Mouse (Mus musculus) adrenal gland (tissue): ENCODE measurements around the gene Ap1b1.

Source experiments
- intact Hi-C: fragments of 180-260 bp; cut with DNase I; formaldehyde crosslinking; loops from one replicate; pipeline ENCODE4 v1.15.1; 2025
- long read RNA-seq, 2 experiments: library from polyadenylated mRNA; unstranded; transcript quantifications; one replicate each; pipeline ENCODE4 v2.0.0; 2020; ENCODE audit warnings: borderline replicate concordance in 1 of 2; ENCODE audit not compliant: insufficient replicate concordance in 1 of 2

Ap1b1 gene
- long read RNA-seq, experiment 1, full-length matches to known transcripts = 9 of 20 reads
- long read RNA-seq, experiment 1, partial matches to known transcripts = 9 of 20 reads
- long read RNA-seq, experiment 1, other reads (novel, unspliced or antisense) = 2 of 20 reads
- long read RNA-seq, experiment 2, full-length matches to known transcripts = 5 of 12 reads
- long read RNA-seq, experiment 2, partial matches to known transcripts = 7 of 12 reads
- long read RNA-seq, experiment 2, other reads (novel, unspliced or antisense) = 0 of 12 reads

DNA sequence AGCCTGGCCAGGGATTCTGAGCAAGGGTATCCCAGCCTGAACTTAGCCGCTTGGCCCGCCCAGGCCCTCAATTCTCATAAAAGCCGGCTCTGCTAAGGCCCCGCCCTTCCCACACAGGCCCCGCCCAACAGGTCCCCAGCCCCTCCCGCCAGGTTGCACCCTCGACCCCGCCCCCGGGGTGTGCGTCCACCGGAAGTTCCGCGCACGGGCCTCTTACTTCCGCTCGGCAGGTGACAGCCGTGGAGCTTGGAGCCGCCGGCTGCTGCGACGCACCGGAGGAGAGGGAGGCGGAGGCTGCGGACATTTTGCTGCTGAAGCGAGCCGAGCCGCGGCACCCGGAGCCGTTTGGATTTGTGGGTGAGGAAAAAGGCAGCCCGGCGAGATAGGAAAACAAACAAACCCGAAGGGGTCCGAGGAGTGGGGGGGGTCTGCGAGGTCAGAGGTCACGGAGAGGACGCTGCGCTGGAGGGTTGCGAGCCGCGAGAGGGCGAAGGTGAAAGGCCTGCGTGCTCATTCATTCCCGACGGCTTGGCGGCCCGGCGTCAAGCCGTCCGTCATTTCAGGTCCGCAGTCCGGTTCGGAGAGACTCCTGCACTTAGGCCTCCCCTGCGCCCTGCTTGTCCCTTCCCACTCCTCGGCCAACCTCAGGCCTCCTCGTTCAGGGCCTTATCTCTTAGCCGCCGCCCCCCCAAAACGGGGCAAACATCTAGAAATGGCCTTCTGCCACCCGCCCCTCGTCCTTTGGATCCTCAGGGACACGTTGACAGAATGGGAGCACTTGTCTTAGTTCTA lies at the start of gene Ap1b1:
Ap1b1 (plus strand) TSS at position 130 of the 792 bp plus-strand sequence.
- intact Hi-C loops = no loop called here

DNA sequence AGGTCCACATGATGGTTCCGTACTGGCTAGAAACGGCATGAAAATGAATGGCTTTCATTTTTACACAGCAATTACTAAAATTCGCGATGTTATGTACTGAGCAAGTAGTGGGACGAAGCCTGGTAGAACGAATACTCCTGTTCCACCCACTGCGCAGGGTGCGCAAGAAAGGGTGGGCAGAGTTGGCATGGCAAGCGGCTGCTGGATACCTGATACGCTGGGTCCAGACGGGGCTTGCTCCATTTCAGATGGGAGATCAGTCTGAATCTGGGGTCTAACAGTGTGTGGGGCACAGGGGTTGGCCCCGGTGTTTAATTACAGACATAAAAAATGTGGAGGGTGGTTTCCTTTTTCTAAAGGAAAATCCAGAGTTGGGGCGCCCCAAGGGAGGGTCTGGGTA lies 40.1 kb upstream of the Ap1b1 start:
- intact Hi-C loops = no loop called here

DNA sequence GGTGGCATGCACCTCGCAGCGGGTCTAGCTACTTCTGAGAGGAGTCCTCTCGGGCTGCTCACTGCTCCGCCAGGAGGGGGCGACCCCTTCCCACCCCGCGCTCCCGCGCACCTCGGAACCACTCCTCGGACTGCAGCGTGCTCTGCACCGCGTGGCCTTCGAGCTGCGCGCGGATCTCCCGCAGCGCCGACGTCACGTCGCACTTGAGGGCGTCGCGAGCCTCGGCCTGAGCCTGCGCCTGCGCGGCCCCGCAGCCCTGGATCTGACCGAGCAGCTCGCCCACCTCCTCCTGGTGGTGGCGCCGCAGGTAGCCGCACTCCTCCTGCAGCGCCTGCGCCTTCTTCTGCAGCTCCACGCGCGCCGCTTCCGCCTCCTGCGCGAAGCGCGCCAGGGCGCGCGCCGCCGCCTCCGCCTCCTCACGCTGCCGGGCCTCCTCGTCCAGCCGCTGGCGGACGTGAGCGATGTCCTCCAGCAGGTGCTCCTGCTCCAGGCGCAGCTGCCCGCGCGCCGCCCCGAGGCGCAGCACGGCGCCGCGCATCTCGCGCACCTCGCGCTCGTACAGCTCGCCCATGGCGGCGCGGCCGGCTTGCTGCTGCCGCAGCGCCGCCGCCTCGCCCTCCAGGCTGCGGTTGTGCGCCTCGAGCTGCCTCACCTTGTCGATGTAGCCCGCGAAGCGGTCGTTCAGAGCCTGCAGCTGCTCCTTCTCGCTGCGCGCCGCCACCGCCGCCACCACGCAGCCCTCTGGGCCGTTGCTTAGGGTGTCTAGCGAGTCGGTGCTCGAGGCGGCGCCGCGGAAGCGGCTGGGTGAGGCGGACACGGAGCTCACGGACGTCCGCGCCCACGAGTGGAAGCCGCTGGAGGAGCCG lies 39.4 kb upstream of the Ap1b1 start:
- intact Hi-C loops = no loop called here

DNA sequence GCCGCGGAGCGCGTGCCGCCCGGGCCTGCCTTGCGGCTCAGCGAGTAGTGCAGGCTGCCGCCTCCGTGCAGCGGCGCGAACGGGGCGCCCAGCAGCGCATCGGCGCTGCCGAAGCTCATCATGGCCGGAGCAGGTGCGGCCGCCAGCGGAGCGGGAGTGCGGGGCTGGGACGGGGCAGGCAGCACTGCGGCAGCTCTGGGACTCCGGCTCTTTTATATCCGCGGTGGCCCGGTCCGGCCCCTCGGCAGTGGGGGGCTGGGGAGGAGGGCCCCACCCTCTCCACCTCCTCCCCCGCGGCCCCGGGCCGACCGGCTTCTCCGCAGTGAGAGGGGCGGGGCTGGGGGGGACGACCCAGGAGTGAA lies 38.8 kb upstream of the Ap1b1 start, which contains the start of gene Nefh:
Nefh (minus strand) TSS at position 252 of the 362 bp plus-strand sequence.
- intact Hi-C loops = no loop called here

DNA sequence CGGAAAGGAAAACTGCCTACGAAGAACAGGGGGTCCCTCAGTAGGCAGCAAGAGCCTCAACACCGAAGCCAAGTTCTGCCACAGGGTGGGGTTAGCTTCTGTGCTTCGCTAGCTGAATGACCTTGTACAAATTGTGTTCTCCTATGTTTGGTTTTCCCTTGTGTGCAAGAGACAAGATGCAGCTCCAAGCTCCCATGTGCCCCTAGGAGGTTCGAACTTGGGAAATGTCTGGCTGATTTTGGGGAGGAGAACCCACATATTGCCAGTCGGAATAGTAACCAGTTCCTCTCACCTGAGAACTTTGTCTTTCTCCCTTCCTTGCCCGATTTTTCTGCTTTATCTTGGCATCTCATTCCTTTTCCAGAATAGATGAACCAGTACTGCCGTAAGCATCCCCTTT lies 37.8 kb upstream of the Ap1b1 start:
- intact Hi-C loops = no loop called here

DNA sequence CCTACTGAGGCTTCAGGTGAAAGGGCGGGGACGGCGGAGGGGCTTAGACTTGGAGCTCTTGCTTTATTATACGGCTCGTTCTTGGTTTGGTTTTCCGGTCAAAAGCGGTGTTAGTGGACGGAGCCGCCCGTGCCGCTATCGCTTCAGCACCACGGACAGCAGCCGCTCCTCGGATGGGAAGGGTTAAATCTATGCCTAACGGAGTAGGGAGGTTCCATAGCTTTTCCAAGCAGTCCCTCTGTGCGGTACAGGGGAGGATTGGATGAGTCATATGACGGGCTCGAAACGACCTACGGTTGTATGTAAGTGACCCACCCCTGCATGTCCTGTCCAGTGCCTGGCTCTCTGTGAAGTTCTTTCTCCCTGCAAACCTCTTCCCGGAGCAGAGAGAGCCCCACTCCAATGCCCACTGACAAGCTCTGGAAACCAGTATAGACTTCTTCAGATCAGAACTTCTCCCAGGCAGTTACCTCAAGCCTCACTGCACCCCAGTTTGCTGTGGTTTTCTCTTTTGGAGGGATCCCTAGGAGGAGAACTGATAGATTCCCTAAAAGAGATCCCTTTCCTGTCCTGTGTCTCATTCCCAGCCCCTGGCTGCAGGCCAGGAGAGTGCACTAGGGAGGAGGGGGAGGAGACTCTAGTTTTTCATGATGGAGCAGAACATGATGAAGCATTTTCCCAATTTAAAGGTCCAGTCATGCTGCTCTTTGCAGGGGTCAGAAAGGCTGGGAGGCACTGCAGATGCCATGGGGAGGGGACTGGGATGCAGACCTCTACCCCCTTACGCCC lies 37.2 kb upstream of the Ap1b1 start:
- intact Hi-C loops = no loop called here

DNA sequence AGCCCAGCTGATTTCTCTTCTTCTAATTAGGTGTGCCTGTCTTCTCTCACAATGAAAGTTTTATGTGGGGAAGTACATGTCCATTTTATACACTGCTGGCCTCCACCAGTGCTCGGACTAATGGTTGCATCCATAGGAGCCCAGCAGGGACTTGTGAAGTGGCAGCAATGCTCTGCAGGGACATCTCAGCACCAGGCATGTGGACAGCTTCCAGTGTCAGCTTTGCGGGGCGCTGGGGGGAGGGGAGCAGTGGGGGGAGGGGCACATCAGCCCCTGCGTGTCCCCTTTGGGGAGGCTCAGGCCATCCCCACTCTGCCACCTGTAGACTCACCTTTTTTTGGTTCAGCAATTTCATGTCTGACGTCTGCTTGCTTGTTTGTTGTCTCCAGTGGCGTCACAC lies 33.2 kb upstream of the Ap1b1 start:
- intact Hi-C loops = no loop called here

DNA sequence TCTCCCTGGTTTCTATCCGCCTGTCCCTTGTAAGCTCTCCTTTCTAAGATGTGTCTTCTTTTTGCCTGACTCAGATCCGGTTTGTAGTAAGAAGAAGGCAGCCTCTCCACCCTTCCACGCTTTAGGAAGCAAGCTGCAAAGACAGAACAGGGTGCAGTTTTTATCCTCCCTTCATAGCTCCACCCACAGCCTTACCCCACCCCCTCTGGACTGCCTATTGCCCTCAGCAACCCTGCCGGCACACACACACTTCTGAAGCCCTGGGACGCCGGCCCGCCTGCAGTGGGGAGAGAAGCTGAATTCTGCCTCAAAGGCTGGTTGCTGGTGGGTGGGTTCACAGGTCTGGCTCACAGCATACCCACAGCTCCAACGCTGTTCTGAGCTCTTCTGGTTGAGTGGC lies 32.7 kb upstream of the Ap1b1 start:
- intact Hi-C loops = no loop called here

DNA sequence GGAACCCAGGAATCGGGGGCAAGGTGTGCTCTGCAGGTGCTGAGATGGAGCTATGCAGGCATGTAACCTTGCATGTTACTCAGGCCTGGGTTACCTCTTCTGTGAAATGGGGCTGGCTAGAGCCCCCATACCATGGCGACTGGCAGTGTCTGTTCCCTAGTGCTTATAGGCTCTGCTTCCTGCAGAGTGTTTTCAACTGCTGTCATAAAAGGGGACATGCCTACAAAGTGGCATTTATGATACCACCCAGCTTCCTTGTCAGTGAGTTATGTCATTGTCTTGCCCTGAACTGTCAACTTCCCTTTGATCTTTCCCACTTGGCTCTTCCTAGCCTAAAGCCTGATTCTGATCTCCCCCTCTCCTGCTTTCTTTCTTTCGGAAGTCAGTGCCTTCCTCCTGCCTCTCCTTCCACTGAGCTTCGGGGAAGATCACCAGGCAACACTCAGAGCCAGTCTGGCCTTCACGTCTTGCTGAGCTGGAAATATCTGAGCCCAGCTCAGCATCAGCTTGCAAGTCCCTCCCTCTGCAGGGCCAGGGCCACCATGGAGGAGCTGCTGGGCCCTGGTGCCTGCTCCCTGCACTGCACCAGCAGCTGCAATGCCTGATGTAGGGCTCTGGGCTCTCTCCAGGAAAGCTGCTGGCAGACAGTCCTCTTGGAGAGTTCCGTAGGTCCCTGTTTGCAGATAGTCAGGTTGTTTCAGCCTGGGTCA lies 23.4 kb upstream of the Ap1b1 start:
- intact Hi-C loops = no loop called here

DNA sequence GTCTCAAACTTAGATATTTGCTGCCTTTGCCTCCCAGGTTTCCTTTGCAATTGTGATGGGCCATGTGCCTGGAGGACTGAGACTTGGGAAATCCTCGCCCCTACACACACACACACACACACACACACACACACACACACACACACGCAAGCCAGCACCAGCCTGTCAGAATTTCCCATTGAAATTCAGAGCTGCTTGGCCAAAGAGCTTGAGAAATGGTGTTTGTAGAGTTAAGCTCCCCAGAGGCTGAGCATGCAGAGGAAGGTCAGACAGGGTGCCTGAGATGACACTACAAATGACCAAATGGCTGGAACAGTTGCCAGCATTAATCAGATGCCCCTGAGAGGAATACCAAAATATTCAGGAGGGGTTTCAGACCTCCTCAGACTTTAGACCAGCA lies 20.3 kb upstream of the Ap1b1 start:
- intact Hi-C loops = no loop called here

DNA sequence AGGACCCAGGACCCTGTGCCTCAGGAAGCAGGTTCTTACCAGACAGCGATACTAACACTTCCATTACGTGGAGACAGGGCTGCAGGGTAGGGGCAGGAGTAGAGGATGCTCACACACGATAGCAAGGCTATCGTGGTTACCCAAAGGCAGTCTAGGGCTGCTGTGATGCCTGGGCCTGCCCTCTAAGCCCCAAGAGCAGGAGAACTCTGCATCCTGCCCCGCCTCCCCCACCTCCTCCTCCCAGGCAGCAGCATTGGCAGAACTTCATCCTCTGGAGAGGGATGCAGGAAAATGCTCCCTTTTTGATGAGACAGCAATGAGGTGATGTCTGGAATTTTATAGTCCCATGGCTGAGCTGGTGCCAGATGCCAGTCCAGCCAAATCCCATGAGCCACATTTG lies 19.7 kb upstream of the Ap1b1 start:
- intact Hi-C loops = no loop called here

DNA sequence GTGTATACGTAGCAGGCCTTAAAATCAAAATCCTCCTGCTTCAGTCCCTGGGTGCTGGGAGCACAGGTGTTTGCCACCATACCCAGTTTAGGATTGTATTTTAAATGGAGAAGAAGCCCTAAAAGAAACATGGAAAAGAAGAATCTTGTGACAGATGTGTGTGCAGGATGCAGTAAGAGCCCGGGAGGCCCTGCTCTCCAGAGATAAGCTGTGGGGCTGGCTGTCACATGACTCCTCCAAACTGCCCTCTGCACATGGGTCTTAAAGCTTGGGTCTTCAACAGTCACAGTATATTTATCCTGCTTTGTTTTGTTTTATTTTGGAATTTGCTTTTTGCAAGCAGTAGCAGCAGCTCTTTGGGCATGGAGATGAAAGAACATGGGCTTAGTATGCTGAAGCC lies 19.1 kb upstream of the Ap1b1 start:
- intact Hi-C loops = no loop called here

DNA sequence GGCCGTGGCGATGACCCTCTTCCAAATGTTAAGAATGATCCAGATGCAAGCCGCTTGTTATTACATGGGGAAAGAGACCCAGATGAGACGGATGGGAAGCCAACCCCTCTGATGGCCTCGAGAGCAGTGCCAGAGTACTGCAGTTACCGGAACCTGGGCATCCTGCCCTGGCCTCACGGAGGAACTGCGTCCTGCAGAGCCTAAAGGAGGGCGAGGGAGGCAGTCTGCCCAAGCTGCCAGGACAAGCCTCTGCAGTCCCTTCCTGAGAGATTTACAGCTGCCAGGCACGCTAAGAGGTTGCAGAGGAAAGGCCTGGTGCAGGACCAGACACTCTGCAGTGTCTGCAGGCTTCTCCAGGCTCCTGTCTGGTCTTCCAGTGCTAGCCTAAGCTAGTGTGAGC lies 18.2 kb upstream of the Ap1b1 start:
- intact Hi-C loops = no loop called here

DNA sequence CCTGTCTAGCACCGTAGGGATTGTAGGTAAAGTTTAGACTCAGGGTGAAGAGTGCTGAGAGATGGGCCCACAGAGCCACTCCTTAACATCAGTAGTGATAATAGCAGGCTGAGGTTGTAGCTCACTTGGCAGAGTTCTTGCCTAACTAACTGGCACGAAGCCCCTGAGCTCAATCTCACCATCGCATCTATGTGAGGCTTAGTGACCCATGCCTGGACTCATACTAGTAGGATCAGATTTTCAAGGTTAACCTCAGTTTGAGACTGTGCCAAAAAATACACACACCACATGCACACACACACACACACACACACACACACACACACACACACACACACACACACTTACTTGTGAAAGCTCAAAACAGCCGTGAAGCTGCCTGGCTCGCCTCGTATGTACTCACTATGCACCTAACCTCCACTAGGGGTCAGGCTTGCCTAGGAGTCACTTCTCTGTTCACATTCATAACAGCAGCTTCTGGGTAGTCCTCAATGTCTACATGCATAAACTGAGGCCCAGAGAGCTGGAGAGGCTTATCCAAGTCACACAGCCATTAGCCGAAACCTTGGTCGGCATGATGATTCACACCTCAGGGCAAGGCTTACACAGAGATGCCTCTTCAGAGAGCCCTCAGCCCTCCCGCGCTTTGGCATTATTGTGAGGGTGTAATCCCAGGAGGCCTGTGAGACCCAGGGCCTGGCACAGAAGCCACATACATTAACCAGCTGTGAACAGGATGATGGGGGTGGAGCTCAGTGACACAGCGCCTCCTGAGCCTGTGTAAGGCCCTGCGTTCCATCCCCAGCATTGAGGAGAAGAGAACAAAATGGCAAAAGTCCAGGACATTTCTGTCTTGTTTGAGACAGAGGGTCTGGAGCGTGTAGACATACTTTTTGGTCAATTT lies 13.4 kb upstream of the Ap1b1 start:
- intact Hi-C loops = no loop called here

DNA sequence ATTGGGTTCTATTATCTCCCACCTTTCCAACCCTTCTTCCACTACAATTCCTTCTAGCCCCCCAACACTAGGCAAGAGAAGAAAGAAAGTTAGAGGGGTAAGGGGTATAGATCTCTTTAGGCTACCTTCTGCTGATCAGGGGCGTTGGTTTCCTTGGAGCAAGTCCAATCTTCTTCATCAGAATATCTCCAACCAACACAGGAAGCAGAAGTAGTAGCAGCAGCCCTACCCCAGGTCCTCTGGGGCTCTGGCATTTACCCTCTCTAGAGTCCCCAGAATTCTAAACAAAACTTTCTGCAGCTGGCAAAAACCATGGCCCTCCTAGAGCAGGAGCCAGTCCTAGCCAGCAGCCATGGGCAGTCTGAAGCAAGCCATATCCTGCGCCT lies 12.8 kb upstream of the Ap1b1 start:
- intact Hi-C loops = loop anchor here (2.0 kb wide), 1 partner anchor 57 kb away; no protein-coding TSS in a partner anchor

DNA sequence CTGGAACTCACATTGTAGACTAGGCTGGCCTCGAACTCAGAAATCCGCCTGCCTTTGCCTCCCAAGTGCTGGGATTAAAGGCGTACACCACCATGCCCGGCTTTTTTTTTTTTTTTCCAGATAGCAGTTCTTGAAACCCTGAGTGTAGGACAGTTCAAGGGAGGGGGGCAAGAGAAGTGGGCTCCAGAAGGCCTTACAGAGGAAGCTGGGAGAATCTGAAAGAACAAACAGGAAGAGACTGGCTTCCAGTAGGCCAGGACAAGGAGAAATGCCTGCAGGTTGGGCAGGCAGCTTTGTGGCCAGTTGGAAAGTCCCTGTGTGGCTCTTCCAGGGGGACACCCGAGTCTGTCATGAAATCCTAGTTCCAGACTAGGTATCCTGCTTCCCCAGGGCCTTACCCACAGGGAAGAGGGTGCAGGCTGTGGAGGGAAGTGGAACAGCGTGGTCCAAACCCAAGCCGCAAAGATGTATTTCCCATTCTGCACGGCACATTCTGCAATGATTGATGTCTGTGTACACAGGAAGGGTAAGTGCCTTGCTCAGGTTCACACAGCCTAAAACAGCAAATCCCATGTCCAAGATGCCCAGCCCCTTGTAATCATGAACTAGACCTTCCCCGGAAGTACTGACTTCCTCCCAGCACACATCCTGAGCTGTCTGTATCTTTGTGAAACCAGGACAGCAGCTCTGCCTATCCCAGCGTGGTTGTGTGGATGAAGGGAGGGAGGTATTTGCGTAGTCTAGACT lies 12.1 kb upstream of the Ap1b1 start:
- intact Hi-C loops = loop anchor here (2.0 kb wide), 1 partner anchor 58 kb away; no protein-coding TSS in a partner anchor

DNA sequence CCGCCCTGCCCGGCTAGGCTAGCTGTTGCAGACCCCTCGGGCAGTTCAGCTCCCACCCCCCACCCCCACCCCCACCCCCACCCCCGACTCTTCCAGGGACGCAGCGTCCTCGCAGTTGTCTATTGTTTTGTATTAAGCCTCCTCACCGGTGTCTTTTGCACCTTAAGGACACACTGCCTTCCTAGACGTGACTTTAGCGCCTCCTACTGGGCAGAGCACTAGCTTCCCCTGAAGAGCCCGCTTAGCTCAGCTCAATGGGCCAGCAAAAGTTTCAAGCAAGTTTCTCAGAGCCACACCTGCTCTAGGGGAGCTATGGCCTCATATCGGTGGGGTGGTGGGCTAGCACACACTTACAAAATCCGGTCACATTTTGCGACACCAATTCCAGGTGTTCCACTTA lies 11.0 kb upstream of the Ap1b1 start:
- intact Hi-C loops = loop anchor here (2.0 kb wide), 1 partner anchor 59 kb away; no protein-coding TSS in a partner anchor

DNA sequence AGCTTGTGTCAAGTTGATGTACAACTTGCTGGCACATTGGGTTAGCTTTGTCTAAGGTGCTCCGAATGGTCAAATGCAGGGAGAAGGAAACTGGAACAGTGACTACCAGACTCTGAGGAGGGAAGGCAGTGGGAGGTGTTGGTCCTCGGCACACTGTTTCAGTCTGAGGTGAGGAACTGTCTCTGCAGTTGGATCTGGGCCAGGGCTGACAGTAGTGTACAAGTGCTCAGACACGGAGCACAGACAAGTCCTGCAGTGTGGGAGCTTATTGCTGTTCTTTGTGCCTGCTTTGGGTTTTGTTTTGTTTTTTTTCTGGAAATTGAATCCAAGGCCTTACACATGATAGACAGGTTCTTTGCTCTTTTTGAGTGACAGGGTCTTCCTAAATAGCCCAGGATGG lies 3.6 kb upstream of the Ap1b1 start:
- intact Hi-C loops = no loop called here

DNA sequence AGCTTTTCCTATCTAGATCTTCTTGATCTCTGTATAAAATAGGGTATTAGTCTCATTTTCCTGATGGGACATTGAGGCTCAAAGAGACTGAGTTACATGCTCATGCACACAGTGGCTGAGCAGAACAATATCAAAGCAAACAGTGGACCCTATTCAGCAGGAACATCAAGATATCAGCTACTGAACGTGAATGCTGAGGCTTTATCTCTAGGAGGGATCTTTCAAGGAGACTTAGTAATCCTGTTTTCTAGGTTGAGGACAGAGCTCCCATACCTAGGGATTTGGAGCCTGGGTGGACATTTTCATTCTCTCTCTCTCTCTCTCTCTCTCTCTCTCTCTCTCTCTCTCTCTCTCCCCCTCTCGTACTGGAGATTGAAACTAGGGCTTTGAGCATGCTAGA lies 3.1 kb upstream of the Ap1b1 start:
- intact Hi-C loops = no loop called here
